Mouse (Mus musculus): Measurements from ENCODE around the gene Camkmt.

Gene Camkmt

DNA sequence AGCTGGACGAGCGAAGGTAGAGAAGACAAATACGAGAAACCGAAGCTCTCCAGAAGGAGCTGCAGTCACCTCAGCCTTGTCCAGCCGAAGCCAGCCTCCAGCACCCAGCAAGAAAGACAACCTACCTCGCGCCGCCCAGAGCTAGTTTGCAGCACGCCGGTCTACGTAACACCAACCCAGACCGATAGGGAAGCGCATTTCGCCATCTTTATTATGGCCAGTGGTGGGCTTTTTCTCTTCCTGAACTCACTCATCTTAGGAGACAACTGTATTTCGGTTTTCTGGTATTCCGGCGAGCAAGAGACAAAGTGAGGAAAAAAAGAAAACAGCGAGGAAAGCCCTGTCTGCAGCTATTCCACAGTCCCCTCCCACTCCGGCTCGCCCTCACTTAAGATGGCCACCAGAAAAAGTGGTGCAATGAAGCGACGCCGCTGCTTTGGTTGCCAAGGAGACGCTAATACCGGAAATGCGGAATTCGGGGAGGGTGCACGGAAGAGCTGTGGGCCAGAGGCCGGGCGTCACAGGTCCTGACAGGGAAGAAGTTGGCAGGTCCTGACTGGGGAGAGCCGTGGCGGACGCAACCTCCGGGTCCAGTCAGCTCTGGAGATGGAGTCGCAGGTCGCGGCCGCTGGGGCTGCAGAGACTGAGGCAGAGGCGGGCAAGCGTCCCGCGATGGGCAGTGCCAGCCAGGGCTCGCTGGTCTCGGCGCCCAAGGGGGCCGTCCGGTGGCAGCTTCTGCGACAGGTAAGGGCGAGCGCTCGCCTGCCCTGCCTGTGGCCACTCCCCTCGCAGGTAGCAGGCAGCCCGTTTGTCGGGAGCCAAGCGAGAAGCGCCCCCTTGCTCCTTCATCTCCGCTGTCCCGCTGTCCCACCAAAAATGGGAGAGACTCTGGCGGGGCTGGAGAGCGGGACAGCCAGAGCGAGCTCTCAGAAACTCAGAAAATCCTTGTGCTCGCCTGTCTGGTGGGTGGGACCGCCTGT lies at the start of gene Camkmt, which contains the start of gene Prepl:
Camkmt (plus strand) TSS at position 433 of the 980 bp plus-strand sequence.
Prepl (minus strand) TSS at position 122 of the 980 bp plus-strand sequence.
- peak; percentile 96 for DNase-seq (ENCODE audit: low spot score)

DNA sequence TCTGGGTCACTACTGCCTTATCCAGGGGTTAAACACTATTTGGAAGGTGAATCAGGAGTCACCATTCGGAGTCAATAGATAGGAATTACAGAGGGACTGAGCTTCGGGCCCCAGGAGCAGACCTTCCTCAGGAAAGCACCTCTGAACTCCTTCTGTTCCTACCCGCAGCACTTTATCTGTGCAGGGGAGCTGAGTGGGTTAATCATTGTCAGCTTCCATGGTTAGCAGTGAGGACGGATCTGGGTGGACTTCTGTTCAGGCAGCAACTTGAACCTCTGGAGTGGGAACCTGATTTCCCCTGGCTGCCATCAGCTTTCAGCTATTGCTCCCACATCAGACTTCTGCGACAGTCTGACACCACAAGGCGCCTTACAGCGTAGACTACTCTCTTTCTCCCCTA lies 49.4 kb upstream of the Camkmt start:
- DNase-seq (ENCODE audit: low spot score): no peak

DNA sequence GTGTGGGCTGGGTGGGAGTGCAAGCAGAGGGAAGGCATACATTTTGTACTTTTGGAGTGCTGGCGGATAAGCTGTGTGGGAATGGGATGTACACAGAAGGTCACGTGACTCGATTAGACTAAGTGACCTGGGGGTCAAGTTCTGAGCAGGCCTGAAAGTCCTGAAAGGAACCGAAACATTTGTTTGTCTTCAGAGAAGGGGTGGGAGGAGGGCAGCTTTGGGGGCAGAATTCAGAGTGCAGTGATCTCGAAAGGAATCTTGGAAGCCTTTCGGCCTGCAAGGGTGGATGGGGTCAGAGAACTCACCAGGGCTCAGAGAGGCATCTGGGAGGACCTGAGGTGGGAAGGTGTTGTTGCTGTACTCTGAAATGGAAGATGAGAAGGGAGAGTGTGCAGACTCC lies 47.9 kb upstream of the Camkmt start:
- DNase-seq (ENCODE audit: low spot score): no peak

DNA sequence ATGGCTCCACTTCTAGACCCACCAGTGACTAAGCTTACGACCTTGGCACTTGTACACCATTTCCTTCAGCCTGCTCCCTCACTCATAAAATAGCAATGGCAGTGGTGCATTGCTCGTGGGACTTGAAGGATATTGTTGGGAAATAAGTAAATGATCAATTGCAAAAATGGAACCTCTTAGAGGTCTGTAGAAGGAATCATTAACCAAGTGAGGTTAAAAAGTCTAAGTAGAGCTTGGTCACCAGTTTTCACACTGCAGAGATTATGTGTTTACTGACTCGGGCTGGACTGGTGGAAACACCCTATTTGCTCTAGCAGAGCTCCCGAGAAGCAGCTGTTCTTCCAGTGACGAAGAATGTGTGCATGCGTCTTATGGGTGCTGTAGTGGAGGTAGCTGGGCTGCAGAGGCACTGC lies 46.9 kb upstream of the Camkmt start:
- DNase-seq (ENCODE audit: low spot score): no peak

DNA sequence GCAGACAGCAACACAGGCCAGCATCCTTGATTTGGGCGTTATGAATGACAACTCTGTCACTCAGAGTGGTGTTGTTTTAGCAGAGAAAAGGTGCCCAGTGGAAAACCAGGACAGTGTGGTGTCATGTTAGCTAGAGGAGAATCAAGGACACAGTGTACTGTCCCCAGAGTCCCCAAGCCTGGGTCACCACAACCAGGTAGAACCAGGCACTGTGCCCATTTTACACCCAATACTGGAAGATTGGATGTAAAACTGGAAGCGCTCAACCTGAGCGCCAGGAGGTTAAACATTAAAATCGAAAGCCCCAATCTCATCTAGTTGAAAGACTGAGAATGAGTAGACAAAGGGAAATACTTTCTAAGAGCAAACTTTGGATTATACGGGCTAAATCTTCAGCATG lies 45.9 kb upstream of the Camkmt start:
- DNase-seq (ENCODE audit: low spot score): no peak

DNA sequence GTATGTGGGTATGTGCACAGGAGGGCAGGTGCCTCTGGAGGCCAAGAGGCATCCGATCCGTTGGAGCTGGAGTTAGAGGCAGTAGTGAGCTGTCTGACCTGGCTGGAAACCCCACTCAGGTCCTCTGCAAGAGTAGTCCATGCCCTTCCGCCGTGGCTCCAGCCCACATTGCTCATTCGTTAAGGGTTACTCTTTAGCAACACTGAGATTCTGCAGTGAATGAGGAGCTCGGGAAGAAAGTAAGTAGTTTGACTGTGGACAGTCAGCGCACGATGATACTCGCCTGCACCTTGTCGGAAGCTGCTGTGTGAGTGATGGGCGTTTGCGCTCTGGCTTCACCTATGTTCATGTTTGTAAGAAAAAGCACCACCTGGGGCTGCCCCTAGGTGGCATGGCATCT lies 45.2 kb upstream of the Camkmt start:
- DNase-seq (ENCODE audit: low spot score): no peak

DNA sequence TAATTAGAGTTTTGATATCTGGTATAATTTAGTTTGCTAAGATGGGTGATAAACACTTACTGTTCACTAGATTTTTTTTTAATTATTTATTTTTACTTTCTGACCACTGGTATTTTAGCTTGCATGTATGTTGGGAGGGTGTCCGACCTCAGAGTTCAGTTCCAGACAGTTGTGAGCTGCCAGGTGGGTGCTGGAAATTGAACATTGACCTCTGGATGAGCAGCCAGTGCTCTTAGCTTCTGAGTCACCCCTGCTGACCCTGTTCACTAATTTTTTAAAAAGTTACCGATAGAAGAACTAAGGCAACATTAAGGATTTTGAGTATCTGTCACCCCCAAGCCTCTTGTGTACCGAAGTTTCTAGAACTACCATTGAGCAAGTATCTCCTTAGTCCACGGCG lies 42.0 kb upstream of the Camkmt start:
- DNase-seq (ENCODE audit: low spot score): no peak

DNA sequence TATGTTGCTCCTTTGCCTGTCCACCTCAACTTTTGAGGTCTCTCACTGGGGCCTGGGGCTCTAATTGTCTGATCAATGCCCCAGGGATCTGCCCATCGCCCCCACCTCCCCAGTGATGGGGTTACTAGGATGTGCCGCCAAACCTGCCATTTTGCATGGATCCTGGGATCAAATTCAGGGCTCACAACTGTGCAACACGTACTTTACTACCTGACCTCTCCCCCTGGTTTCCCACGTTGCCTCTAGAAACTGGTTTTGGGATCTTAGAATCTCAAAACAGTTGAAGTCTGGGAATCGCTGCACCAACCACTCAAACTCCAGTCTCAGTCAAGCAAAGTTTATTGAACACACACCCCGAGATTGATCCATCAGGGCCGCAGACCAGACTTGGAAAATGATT lies 32.1 kb upstream of the Camkmt start:
- no peak for DNase-seq (ENCODE audit: low spot score)

DNA sequence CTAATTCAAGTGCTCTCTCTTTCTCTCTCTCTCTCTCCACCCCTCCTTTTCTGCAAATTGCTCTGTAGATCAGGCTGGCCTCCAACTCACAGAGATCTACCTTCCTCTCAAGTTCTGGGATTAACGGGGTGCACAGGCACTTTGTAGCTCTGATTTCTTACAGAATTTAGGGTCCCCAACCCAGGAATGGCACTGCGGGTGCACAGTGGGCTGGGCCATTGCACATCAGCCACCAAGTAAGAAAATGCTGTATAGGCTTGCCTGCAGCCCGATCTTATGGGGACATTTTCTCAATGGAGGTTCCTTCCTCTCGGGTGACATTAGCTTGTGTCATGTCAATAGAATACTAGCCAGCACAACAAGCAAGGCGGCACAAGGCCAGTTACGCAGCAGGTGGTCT lies 31.2 kb upstream of the Camkmt start:
- DNase-seq (ENCODE audit: low spot score): no peak

DNA sequence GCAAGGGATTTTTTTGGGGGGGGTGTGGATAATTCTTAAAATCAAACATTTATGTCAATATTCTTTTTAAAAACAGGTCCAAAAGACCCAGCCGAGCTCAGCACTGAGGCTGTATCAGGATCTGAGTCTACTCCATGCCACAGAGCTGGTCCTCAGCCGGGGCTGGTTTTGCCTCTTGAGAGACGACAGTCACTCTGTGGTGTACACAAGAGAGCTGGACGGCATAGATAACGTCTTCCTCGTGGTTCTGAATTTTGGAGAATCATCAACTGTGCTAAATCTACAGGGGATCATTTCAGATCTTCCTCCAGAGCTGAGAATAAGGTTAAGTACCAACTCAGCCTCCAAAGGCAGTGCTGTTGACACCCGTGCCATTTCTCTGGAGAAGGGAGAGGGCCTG lies 26.8 kb upstream of the Camkmt start:
- DNase-seq (ENCODE audit: low spot score): no peak

DNA sequence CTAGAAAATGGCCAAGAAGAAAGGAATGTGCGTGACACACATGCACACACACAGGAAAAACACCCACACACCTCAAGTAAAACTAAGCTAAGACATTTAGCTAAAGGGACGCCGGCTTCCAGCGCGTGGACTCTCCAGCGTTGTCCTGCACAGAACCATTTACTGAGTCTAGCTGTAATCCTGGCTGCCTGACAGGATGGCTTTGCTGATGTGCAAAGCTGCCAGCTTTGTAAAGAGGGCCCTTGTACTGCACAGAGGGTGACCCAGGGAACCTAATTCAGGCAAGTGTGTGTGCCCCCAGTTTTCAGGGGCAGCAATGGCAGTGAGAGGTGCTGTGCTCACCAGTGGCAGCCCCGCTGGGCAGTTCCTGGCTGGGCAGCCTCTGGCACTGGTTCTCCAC lies 23.0 kb upstream of the Camkmt start:
- no peak for DNase-seq (ENCODE audit: low spot score)

DNA sequence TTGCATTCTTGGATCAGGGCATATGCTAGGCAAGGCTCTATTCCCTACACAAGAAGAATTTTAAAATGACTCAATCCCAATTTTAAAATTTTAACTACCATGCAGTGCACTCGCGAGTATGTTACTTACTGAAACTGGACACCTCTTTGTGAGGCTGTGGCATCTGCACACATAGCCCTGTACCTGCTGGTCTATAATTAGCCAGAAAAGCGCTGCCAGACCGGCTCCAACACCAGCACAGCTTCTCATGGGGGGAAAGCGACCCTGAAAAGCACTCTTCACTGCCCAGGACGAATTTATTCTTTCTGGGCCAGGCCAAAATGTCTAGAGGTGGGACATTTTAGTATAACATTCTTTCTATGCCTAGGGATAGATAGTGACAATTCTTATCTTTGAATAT lies 19.7 kb upstream of the Camkmt start:
- DNase-seq (ENCODE audit: low spot score): no peak

DNA sequence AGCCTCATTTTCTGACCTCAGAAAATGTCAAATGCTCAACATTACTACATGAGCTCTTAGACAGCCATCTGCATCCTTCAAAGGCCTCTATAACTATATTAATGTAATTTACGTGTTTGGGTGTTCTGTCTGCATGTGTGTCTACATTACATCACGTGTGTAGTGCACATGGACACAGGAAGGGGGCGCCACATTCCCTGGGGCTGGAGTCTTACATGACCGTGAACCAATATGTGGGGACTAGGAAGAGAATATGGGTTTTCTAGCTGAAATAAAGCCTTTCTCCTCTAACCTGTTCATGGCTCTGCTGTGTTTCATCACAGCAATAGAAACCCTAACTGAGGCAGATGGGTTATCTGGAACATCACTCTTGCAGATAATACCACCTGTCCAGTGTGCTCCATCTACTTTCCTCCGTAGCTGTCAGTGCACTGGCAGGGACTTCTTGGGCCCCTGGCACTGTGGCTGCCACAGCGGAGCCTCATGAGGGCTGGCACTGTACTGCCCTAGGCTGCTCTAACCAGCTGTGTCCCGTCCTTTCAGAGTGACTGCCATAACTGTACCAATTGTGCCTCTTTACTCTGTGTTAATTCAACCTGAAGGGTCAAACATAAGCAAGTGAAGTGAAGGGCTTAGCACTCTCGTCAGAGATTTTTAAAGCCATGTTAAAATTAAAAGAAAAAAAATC lies 19.1 kb upstream of the Camkmt start:
- DNase-seq (ENCODE audit: low spot score): no peak

DNA sequence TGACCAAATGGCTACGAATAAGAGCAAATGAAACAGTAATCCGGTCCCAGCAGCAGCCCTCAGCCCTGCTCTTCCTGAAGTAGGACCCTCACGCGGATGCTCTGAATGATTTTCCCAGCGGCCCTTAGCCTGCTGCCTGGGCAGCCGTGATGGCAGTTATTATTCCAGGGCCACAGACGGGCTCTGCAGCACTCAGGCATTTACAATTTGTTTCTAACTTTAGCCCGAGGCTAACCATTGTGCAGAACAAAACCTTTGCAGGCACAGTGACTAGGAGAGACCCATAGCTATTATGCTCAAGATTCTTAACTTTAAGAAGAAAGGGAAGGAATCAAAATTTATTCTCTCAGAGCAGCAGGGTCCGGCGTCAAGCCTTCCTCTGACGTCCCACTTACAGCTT lies 18.0 kb upstream of the Camkmt start:
- DNase-seq (ENCODE audit: low spot score): no peak

DNA sequence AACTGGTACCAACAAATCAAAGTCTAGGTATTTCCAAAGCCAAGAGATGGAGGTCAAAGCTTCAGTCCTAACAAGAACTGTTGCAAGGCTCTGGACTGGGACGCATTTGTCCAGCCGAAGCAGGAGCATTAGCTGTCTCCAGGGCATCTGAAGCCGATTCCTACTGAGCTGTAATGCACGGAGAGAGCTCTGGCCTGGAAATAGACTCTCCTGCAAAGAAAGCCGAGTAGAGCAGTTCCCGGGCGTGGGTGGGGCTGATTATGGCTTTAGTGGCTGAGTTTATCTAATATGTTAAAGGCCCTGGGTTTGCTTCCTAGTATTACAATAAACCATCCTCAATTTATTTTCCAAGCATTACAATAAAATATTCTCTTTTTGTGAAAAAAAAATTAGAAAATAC lies 17.1 kb upstream of the Camkmt start:
- no peak for DNase-seq (ENCODE audit: low spot score)

DNA sequence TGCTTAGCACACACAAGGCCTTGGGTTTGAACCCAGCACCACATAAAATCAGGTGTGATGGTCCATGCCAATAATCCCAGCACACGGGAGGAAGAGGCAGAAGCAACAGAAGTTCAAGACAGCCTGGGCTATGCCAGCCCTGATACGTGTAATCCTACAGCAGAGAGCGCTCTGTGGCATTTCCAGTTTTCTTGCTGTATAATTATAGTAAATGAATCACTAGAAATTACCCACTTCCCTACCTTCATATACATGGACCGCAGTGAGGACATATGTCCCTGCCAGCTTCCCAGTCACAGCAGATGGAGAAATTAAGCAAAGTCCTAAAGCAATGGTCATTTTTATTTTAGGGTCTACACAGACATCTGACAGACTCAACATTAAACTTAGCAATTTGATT lies 16.3 kb upstream of the Camkmt start:
- no peak for DNase-seq (ENCODE audit: low spot score)

DNA sequence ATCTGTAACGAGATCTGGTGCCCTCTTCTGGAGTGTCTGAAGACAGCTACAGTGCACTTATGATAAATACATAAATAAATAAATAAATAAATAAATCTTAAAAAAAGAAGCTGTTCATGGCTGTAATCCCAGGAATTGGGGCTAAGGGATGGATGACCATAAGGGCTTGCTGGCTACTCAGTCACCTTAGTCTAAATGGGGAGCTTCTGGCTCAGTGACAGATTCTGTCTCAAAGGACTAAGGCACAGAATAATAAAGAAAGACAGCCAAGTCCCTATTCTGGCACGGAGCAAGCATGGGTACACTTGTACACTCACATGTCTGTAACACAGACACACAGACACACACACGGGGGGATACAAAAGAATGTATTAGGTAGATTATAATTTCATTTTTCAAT lies 11.1 kb upstream of the Camkmt start:
- DNase-seq (ENCODE audit: low spot score): no peak

DNA sequence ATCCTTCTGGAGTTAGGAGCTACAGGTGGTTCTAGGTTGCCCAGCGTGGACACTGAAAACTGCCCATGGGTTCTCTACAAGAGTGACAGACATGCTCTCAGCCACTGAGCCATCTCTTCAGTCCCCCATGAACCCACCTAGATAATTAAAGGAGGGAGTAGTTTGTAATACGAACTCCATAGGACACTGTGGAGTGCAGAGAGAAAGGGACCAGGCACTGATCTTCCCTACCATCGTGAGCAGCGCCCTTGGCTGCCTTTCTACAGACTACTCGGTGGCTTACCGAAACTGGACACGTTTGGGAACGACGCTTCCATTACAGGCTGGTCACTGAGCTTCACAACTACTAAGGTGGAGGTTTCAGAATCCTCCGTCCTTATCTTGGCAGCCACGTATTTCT lies 9.6 kb upstream of the Camkmt start:
- DNase-seq (ENCODE audit: low spot score): no peak

DNA sequence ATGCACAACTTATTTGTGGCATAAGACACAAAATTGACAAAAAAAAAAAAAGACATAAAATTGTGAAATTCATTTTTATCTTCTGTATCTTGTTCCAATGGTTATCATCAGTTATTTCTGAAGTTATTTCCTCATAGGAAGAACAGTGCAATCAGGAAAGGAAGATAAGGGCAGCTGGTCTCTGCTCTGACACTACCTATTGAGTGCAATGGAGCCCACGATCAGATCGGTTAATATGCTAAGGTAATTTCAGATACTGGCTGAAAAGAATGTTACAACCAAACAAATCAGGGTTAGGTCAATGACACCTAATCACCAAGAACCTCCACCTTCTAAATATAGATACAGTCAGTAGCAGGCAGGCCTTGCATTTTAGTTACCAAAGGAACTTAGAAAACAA lies 5.0 kb upstream of the Camkmt start:
- no peak for DNase-seq (ENCODE audit: low spot score)

DNA sequence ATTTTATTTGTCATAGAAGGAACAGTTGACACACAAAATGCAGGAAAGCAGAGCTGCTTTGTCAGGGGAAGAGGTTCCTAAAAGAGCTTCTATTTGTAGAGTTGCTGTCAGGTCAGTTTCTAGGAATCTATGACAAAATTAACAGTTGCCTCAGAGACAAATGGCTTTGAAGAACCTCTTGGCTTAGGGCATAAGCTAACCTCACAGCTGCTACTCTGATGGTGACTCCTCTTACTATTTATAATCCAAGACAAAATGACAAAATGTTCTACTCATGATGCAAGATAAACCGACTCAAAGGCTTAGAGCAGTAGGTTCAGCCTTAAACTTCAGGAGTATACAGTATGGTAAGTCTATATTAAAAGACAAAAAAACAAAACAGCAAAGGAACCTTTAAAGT lies 3.9 kb upstream of the Camkmt start:
- DNase-seq (ENCODE audit: low spot score): no peak

DNA sequence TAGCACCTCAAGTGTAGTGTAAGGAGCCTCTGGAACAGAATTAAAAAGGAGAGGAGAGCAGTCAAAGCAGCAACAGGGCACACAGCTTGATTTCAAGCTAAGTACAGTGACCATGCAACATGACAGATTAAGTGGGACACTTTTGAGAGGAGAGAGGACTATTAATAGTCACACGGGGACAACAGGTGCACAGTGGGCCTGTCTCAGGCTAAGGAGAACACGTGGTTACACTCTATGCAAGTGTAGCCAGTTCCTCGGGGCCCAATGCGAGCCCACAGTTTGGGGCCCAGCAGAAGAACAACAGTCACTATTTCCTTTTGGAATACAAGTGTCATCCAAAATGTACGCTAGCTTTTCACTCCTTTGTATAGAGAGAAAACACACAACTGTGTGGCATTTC lies 2.8 kb upstream of the Camkmt start:
- no peak for DNase-seq (ENCODE audit: low spot score)

DNA sequence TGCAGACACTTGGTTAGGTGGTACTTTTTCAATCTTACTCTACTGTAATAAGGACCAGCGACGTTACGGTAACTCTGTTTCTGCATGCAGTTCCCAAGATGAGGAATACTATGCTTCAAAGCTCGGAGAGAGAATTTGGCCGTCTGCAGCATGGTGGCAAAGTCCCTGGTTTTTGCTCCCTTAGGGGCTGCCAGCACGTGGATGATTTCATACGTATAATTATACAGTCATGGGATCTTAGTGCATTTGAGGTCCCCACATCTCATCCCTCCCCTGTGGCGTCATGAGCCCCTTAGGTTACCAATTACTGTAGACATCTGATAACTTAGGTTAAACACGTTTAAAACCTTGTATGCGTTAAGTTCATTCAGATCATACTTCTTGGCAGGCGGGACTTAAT lies 2.0 kb upstream of the Camkmt start:
- DNase-seq (ENCODE audit: low spot score): no peak

DNA sequence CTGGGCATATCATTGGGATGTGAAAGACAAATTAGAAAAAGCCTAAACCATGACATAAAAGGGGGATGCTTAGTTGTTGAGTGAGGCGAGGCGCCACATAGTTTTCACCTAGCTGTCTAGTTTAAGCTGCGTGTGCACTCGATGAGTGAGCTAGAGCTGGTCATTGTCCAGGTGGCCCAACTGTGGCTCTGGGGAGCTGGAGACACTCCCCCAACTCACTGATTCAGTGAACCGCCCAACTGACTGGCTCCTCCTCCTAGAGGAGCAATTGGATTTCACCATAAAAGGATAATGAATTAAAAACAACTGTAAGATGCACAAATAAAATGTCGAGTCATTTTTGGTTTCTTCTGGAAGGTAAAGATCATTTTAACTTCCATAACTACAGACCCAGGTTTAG lies 1.3 kb upstream of the Camkmt start:
- DNase-seq (ENCODE audit: low spot score): no peak
